Mouse (Mus musculus) cortical plate, adult 2 months (tissue): ENCODE results near the gene Gpr137.

Experiments used
- CTCF ChIP-seq: fragments of 200-500 bp; IDR thresholded peaks from 2 replicates; pipeline ENCODE4 v1.5.1; 2011; ENCODE audit warnings: mild to moderate bottlenecking, control low read depth, low read length; ENCODE audit not compliant: insufficient read depth; ENCODE audit errors: extremely low read depth
- POLR2A ChIP-seq: fragments of 200-500 bp; IDR thresholded peaks from 2 replicates; pipeline ENCODE4 v1.6.1; 2011; ENCODE audit warnings: mild to moderate bottlenecking, low read length, control low read depth; ENCODE audit not compliant: insufficient read depth; ENCODE audit errors: extremely low read depth

GRCm38 (mm10) chr19:6987904-6988285 lies 45.6 kb upstream of the Gpr137 start:
- TF ChIP-seq CTCF (no peak), POLR2A (no peak)
